Mouse (Mus musculus) liver, adult 2 months (tissue): Measurements from ENCODE around the gene Zfp423. TPM values are rescaled to one million over a fixed set of nuclear protein-coding genes. Genes with fewer than 3 reads are reported as not detected.
"Not testable (repeated sequence)": the region's sequence is repeated elsewhere in the genome, so short reads cannot be mapped to it uniquely, and the experiment has no call there.

Experiments
- DNase-seq: peaks from one replicate; pipeline ENCODE4 v3.0.0-alpha.2; 2011; ENCODE audit warnings: low read depth, low spot score; ENCODE audit errors: extremely low read depth
- H3K27ac ChIP-seq: fragments of 200-500 bp; replicated peaks from 2 replicates; pipeline ENCODE4 v1.5.1; 2012; ENCODE audit warnings: low read depth, mild to moderate bottlenecking, control low read depth, inconsistent platforms, low read length; ENCODE audit not compliant: insufficient read depth
- H3K27me3 ChIP-seq: fragments of 200-500 bp; 2 replicates; pipeline ENCODE4 v1.6.1; 2012; ENCODE audit warnings: mild to moderate bottlenecking, moderate library complexity, low read length, inconsistent platforms; ENCODE audit not compliant: control insufficient read depth, insufficient read depth
- H3K36me3 ChIP-seq: fragments of 200-500 bp; 2 replicates; pipeline ENCODE4 v1.6.1; 2012; ENCODE audit warnings: low read length, inconsistent platforms; ENCODE audit not compliant: control insufficient read depth, insufficient read depth
- H3K4me1 ChIP-seq: fragments of 200-500 bp; 2 replicates; pipeline ENCODE4 v1.6.1; 2011; ENCODE audit warnings: low read length; ENCODE audit not compliant: control insufficient read depth, insufficient read depth
- H3K4me3 ChIP-seq: fragments of 200-500 bp; 2 replicates; pipeline ENCODE4 v1.5.1; 2011; ENCODE audit warnings: low read depth, mild to moderate bottlenecking, control low read depth, low read length, moderate library complexity; ENCODE audit not compliant: insufficient read depth
- H3K79me2 ChIP-seq: fragments of 200-500 bp; 2 replicates; pipeline ENCODE4 v1.6.1; 2012; ENCODE audit warnings: inconsistent platforms, mild to moderate bottlenecking, low read length, moderate library complexity; ENCODE audit not compliant: control insufficient read depth, insufficient read depth
- H3K9ac ChIP-seq: fragments of 200-500 bp; 2 replicates; pipeline ENCODE4 v1.6.1; 2012; ENCODE audit warnings: low read depth, mild to moderate bottlenecking, control low read depth, inconsistent platforms, low read length
- CTCF ChIP-seq: fragments of 200-500 bp; IDR thresholded peaks from 2 replicates; pipeline ENCODE4 v1.5.1; 2011; ENCODE audit warnings: low read depth, low read length, control low read depth
- POLR2A ChIP-seq: fragments of 200-500 bp; IDR thresholded peaks from 2 replicates; pipeline ENCODE4 v1.6.1; 2011; ENCODE audit warnings: low read length, control low read depth; ENCODE audit not compliant: insufficient read depth; ENCODE audit errors: extremely low read depth
- WGBS: fragments of 180-500 bp; shearing (Covaris S2); methylation state at CpG from one replicate; pipeline ENCODE4 v1.1.7; 2018; 5-methylcytosine and 5-hydroxymethylcytosine counted together
- polyA plus RNA-seq: library from polyadenylated mRNA; depleted of rRNA; stranded (reverse); fragments of >200 nt; gene quantifications from 2 replicates; pipeline ENCODE4 v1.2.3, GENCODE M21; 2012
- total RNA-seq: library from RNA; depleted of rRNA; stranded (reverse); fragments of >200 nt; gene quantifications from 2 replicates; pipeline ENCODE4 v1.2.3, GENCODE M21; 2014

Gene Zfp423
- total and polyA plus RNA-seq, 2 experiments: 0.18 to 0.31 TPM

- no peak for TF ChIP-seq CTCF
- no peak for TF ChIP-seq POLR2A
- Histone ChIP-seq H3K27me3 (no peaks in the 10 kb centered on the region), H3K27ac (no peak overlapping the region), H3K9ac (no peak overlapping the region), H3K4me1 (no peaks in the 10 kb centered on the region), H3K4me3 (no peak overlapping the region), H3K79me2 (no peaks in the 10 kb centered on the region), H3K36me3 (no peaks in the 10 kb centered on the region)
- no peak for DNase-seq
- 83% methylated on average over 5 of the region's 5 CpGs for WGBS
Observed at GRCm38 (mm10) chr8:87851380-87851779, 108.0 kb downstream of the Zfp423 start.

GRCm38 (mm10) chr8:87848836-87849235 lies 110.6 kb downstream of the Zfp423 start:
- Histone ChIP-seq H3K36me3 (no peaks in the 10 kb centered on the region), H3K9ac (no peak overlapping the region), H3K27ac (no peak overlapping the region), H3K27me3 (no peaks in the 10 kb centered on the region), H3K4me1 (no peaks in the 10 kb centered on the region), H3K4me3 (no peak overlapping the region), H3K79me2 (no peaks in the 10 kb centered on the region)
- TF ChIP-seq CTCF (no peak), POLR2A (no peak)
- DNase-seq: no peak
- WGBS: 80% methylated on average over 5 of the region's 5 CpGs

- Histone ChIP-seq H3K27ac (no peak overlapping the region), H3K4me3 (no peak overlapping the region), H3K79me2 (no peaks in the 10 kb centered on the region), H3K27me3 (no peaks in the 10 kb centered on the region), H3K9ac (no peak overlapping the region), H3K36me3 (no peaks in the 10 kb centered on the region), H3K4me1 (no peaks in the 10 kb centered on the region)
- no peak for DNase-seq
- TF ChIP-seq POLR2A (no peak), CTCF (no peak)
- WGBS: 88% methylated on average over 6 of the region's 6 CpGs
Observed at GRCm38 (mm10) chr8:87847796-87848195, 111.6 kb downstream of the Zfp423 start.

GRCm38 (mm10) chr8:87842096-87842495 lies 117.3 kb downstream of the Zfp423 start:
- H3K4me3 ChIP-seq, H3K79me2 ChIP-seq, H3K27me3 ChIP-seq, DNase-seq, H3K36me3 ChIP-seq, H3K27ac ChIP-seq, H3K9ac ChIP-seq, H3K4me1 ChIP-seq: not testable (repeated sequence)
- 62% methylated on average over 11 of the region's 11 CpGs for WGBS

- no peak overlapping the region for H3K4me3 ChIP-seq
- H3K27ac ChIP-seq: no peak overlapping the region
- DNase-seq: no peak
- no peak for TF ChIP-seq POLR2A
- TF ChIP-seq CTCF: no peak
- H3K36me3 ChIP-seq: no peaks in the 10 kb centered on the region
- WGBS: 74% methylated on average over 6 of the region's 6 CpGs
- no peaks in the 10 kb centered on the region for H3K79me2 ChIP-seq
- H3K27me3 ChIP-seq: no peaks in the 10 kb centered on the region
- no peak overlapping the region for H3K9ac ChIP-seq
- no peaks in the 10 kb centered on the region for H3K4me1 ChIP-seq
Observed at GRCm38 (mm10) chr8:87837266-87837665, 122.1 kb downstream of the Zfp423 start.

GRCm38 (mm10) chr8:87836866-87837265 lies 122.5 kb downstream of the Zfp423 start:
- TF ChIP-seq POLR2A: no peak
- no peak for TF ChIP-seq CTCF
- H3K27me3 ChIP-seq: no peaks in the 10 kb centered on the region
- no peak for DNase-seq
- no peak overlapping the region for H3K4me3 ChIP-seq
- no peaks in the 10 kb centered on the region for H3K36me3 ChIP-seq
- H3K79me2 ChIP-seq: no peaks in the 10 kb centered on the region
- no peaks in the 10 kb centered on the region for H3K4me1 ChIP-seq
- no peak overlapping the region for H3K27ac ChIP-seq
- H3K9ac ChIP-seq: no peak overlapping the region
- WGBS: 74% methylated on average over 16 of the region's 16 CpGs

- WGBS: 43% methylated on average over 7 of the region's 7 CpGs
Observed at GRCm38 (mm10) chr8:87835924-87836323, 123.5 kb downstream of the Zfp423 start.

More at GRCm38 (mm10) chr8:87835924-87836323, 123.5 kb downstream of the Zfp423 start:
- no peak overlapping the region for H3K4me3 ChIP-seq
- TF ChIP-seq POLR2A: no peak
- TF ChIP-seq CTCF: no peak
- H3K27ac ChIP-seq: no peak overlapping the region
- no peaks in the 10 kb centered on the region for H3K36me3 ChIP-seq
- H3K27me3 ChIP-seq: no peaks in the 10 kb centered on the region
- H3K79me2 ChIP-seq: no peaks in the 10 kb centered on the region
- H3K4me1 ChIP-seq: no peaks in the 10 kb centered on the region
- DNase-seq: no peak
- no peak overlapping the region for H3K9ac ChIP-seq
